Mouse (Mus musculus): ENCODE measurements around the gene Cast. TPM values are rescaled to one million over a fixed set of nuclear protein-coding genes. Genes with fewer than 3 reads are reported as not detected.

The Cast gene
- total and polyA plus RNA-seq, 2 experiments from 2014 or later: 30.6 to 48.8 TPM

DNA sequence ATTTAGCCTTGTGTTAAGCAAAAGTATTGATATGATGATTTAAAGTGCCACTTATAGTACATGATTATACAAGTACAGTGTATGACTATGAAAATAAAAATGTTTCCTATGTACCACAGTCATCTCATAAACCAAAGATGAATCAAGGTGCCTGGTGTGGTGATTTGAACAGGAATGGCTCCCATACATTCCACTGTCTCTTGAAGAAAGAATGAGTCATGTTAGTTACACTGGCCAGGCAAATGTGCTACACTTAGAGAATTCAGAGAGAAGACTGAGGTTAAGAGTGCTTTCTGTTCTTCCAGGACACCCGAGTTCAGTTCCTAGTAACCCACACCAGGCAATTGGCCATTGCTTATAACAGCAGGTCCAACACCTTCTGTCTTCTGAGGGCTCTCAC is 36.5 kb downstream of the Cast start:
- H3K27me3 ChIP-seq (ENCODE audit: control insufficient read depth, insufficient read depth, low read length): no peaks in the 10 kb centered on the region
- TF ChIP-seq EP300 (IDR thresholded peaks at IDR 0.05; ENCODE audit: low read depth) (no peak), CTCF (IDR thresholded peaks at IDR 0.05; ENCODE audit: low read depth) (no peak)
- no peaks in the 10 kb centered on the region for H3K4me1 ChIP-seq (ENCODE audit: control insufficient read depth, insufficient read depth)
- no peak for ATAC-seq (ENCODE audit: insufficient read depth, low read depth)
- no peak overlapping the region for H3K9ac ChIP-seq (replicated peaks; ENCODE audit: low read depth, low read length)
- no peak overlapping the region for H3K4me2 ChIP-seq (ENCODE audit: low read depth, low read length)
- WGBS: 67% methylated on average over 1 of the region's 1 CpGs
- 0 out of 2 replicates have a peak, but pooled peaks cover 7% of the 10 kb centered on the region for H3K36me3 ChIP-seq (replicated peaks; ENCODE audit: control insufficient read depth, insufficient read depth, low read length)
- no peaks in the 10 kb centered on the region for H3K9me3 ChIP-seq (replicated peaks; ENCODE audit: control insufficient read depth, low read length)
- DNase-seq (ENCODE audit: low spot score): no peak
- no peak overlapping the region for H3K4me3 ChIP-seq (ENCODE audit: low read depth, low read length)
- no peak overlapping the region for H3K27ac ChIP-seq (ENCODE audit: low read depth)

DNA sequence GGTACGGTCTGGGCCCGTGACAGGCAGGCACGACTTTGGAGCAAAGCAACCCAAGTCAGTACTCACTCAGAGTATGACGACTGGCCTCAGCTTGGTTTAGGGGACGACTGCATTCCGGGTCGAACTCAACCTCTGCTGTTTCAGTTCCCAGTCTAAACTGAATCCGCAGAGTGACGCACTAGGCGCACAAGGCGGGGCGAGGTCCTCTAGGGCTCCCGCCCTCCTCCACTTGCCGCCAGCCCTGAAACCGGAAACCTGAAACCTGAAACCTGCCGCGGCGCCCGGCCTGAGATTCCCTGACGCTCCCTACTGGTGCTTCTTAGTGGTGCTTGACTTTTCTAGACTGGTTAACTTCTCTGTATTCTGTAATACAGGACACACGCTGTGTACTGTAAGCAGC is 38.1 kb downstream of the Cast start:
- 0 out of 2 replicates have a peak, but pooled peaks cover 7% of the 10 kb centered on the region for H3K36me3 ChIP-seq (replicated peaks; ENCODE audit: control insufficient read depth, insufficient read depth, low read length)
- H3K27ac ChIP-seq (ENCODE audit: low read depth): peak overlapping the region; percentile 95
- TF ChIP-seq EP300 (IDR thresholded peaks at IDR 0.05; ENCODE audit: low read depth) (no peak), CTCF (IDR thresholded peaks at IDR 0.05; ENCODE audit: low read depth) (peak; percentile 66)
- no peaks in the 10 kb centered on the region for H3K9me3 ChIP-seq (replicated peaks; ENCODE audit: control insufficient read depth, low read length)
- peak; percentile 97 for DNase-seq (ENCODE audit: low spot score)
- ATAC-seq (ENCODE audit: insufficient read depth, low read depth): peak; percentile 99
- peak overlapping the region; percentile 71 for H3K9ac ChIP-seq (replicated peaks; ENCODE audit: low read depth, low read length)
- under 1% methylated on average over 21 of the region's 21 CpGs for WGBS
- H3K4me3 ChIP-seq (ENCODE audit: low read depth, low read length): peak overlapping the region; percentile 67
- H3K4me2 ChIP-seq (ENCODE audit: low read depth, low read length): peak overlapping the region; percentile 75
- H3K4me1 ChIP-seq (ENCODE audit: control insufficient read depth, insufficient read depth): no peaks in the 10 kb centered on the region
- H3K27me3 ChIP-seq (ENCODE audit: control insufficient read depth, insufficient read depth, low read length): no peaks in the 10 kb centered on the region

DNA sequence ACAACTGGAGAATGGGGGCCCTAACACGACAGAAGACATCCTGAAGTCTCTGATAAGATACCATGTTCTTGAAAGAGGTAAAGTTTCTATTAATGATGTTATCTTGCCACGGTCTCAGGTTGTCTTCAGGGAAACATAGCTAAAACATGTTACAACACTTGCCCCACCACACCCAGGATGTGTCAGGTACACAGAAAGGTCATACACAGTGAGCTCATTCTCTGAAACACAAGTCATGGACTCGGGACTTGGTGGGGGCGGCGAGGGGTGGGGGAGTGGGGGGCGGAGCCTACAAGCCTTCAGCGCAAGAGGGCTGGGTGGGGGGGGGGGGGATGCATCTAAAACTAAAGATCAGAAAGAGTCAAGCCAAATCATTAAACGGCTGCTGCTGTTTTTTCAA is 38.7 kb downstream of the Cast start:
- Histone ChIP-seq H3K9ac (replicated peaks; ENCODE audit: low read depth, low read length) (peak overlapping the region; percentile 71), H3K4me2 (ENCODE audit: low read depth, low read length) (peak overlapping the region; percentile 75), H3K27ac (ENCODE audit: low read depth) (peak overlapping the region; percentile 95), H3K4me1 (ENCODE audit: control insufficient read depth, insufficient read depth) (no peaks in the 10 kb centered on the region), H3K27me3 (ENCODE audit: control insufficient read depth, insufficient read depth, low read length) (no peaks in the 10 kb centered on the region), H3K9me3 (replicated peaks; ENCODE audit: control insufficient read depth, low read length) (no peaks in the 10 kb centered on the region), H3K4me3 (ENCODE audit: low read depth, low read length) (peak overlapping the region; percentile 67), H3K36me3 (replicated peaks; ENCODE audit: control insufficient read depth, insufficient read depth, low read length) (0 out of 2 replicates have a peak, but pooled peaks cover 7% of the 10 kb centered on the region)
- DNase-seq (ENCODE audit: low spot score): peak; percentile 70
- peak; percentile 53 for ATAC-seq (ENCODE audit: insufficient read depth, low read depth)
- no peak for TF ChIP-seq CTCF (IDR thresholded peaks at IDR 0.05; ENCODE audit: low read depth)
- no peak for TF ChIP-seq EP300 (IDR thresholded peaks at IDR 0.05; ENCODE audit: low read depth)
- WGBS: 3% methylated on average over 8 of the region's 8 CpGs

DNA sequence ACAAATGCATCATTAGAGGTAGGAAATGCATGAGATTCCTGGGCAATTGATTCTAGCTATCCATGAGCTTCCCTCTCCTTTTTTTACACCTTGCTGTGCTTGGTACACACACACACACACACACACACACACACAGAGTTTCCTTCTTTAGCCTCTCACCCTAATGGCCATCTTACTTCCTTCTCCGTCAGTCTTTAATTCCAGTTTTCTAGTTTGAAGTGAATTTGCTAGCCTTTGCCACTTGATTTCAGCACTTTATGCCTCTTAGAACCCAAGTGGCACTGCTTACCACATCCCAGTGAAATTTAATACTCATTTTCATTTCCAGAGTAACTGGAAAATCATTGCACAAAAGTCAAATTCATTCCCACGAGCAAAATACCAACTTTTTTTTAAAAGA is 41.4 kb downstream of the Cast start:
- Histone ChIP-seq H3K36me3 (replicated peaks; ENCODE audit: control insufficient read depth, insufficient read depth, low read length) (0 out of 2 replicates have a peak, but pooled peaks cover 1% of the 10 kb centered on the region), H3K27me3 (ENCODE audit: control insufficient read depth, insufficient read depth, low read length) (no peaks in the 10 kb centered on the region), H3K4me3 (ENCODE audit: low read depth, low read length) (no peak overlapping the region), H3K9me3 (replicated peaks; ENCODE audit: control insufficient read depth, low read length) (no peaks in the 10 kb centered on the region), H3K27ac (ENCODE audit: low read depth) (no peak overlapping the region), H3K4me2 (ENCODE audit: low read depth, low read length) (no peak overlapping the region), H3K9ac (replicated peaks; ENCODE audit: low read depth, low read length) (no peak overlapping the region), H3K4me1 (ENCODE audit: control insufficient read depth, insufficient read depth) (no peaks in the 10 kb centered on the region)
- DNase-seq (ENCODE audit: low spot score) (no peak), ATAC-seq (ENCODE audit: insufficient read depth, low read depth) (no peak)
- no peak for TF ChIP-seq CTCF (IDR thresholded peaks at IDR 0.05; ENCODE audit: low read depth)
- WGBS: 61% methylated on average over 2 of the region's 2 CpGs

DNA sequence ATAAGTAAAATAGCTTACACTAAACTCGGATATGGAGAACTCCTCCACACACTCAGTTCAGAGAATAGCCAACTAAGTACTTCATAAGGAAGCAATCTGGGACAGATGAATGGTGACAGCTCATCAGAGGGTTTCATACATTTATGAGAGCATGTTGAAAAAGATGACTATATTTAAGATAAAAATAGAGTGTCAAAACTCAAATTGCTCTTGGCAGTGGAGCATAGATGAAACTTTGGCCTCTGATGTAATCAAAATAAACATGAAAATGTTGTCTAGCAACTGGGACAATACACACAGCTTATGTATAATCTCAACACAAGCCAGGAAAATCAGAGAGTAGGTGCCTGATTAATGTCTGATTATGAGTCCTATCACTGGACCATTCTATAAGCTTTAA is 45.9 kb downstream of the Cast start:
- no peak overlapping the region for H3K9ac ChIP-seq (replicated peaks; ENCODE audit: low read depth, low read length)
- DNase-seq (ENCODE audit: low spot score) (no peak), ATAC-seq (ENCODE audit: insufficient read depth, low read depth) (no peak)
- no peaks in the 10 kb centered on the region for H3K27me3 ChIP-seq (ENCODE audit: control insufficient read depth, insufficient read depth, low read length)
- H3K9me3 ChIP-seq (replicated peaks; ENCODE audit: control insufficient read depth, low read length): no peaks in the 10 kb centered on the region; the same call in 1 of the 2 replicates
- no peak for TF ChIP-seq EP300 (IDR thresholded peaks at IDR 0.05; ENCODE audit: low read depth)
- TF ChIP-seq CTCF (IDR thresholded peaks at IDR 0.05; ENCODE audit: low read depth): no peak
- H3K27ac ChIP-seq (ENCODE audit: low read depth): no peak overlapping the region
- H3K4me3 ChIP-seq (ENCODE audit: low read depth, low read length): no peak overlapping the region
- no peak overlapping the region for H3K4me2 ChIP-seq (ENCODE audit: low read depth, low read length)
- H3K36me3 ChIP-seq (replicated peaks; ENCODE audit: control insufficient read depth, insufficient read depth, low read length): peaks cover 16% of the 10 kb centered on the region
- no peaks in the 10 kb centered on the region for H3K4me1 ChIP-seq (ENCODE audit: control insufficient read depth, insufficient read depth)
- WGBS: 63% methylated on average over 1 of the region's 1 CpGs

DNA sequence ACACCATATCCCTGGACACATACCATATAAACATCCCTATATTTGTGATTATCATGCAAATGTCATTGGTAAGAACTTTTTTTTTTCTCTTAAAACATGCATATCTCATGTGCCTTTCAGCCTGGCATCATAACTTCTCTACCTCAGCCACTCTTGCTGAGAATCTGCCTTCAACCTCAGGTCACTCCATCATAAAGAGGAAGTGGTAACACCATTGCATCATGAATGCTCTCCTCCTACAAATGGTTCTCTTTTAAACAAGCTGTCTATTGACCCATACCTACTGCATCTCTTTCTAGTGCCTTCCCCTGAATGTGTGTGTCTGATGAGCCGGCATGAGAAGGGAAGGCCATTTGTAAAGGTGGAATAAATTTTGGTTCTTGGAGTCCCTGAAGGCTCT is 49.5 kb downstream of the Cast start:
- 94% methylated on average over 1 of the region's 1 CpGs for WGBS
- no peaks in the 10 kb centered on the region for H3K27me3 ChIP-seq (ENCODE audit: control insufficient read depth, insufficient read depth, low read length)
- TF ChIP-seq CTCF (IDR thresholded peaks at IDR 0.05; ENCODE audit: low read depth) (no peak), EP300 (IDR thresholded peaks at IDR 0.05; ENCODE audit: low read depth) (no peak)

More for the DNA sequence above, 49.5 kb downstream of the Cast start:
- Histone ChIP-seq H3K4me2 (ENCODE audit: low read depth, low read length) (no peak overlapping the region), H3K4me3 (ENCODE audit: low read depth, low read length) (no peak overlapping the region), H3K36me3 (replicated peaks; ENCODE audit: control insufficient read depth, insufficient read depth, low read length) (peaks cover 16% of the 10 kb centered on the region), H3K4me1 (ENCODE audit: control insufficient read depth, insufficient read depth) (no peaks in the 10 kb centered on the region), H3K9me3 (replicated peaks; ENCODE audit: control insufficient read depth, low read length) (no peaks in the 10 kb centered on the region; the same call in 1 of the 2 replicates), H3K9ac (replicated peaks; ENCODE audit: low read depth, low read length) (no peak overlapping the region), H3K27ac (ENCODE audit: low read depth) (no peak overlapping the region)
- no peak for ATAC-seq (ENCODE audit: insufficient read depth, low read depth)
- DNase-seq (ENCODE audit: low spot score): no peak
